Mouse (Mus musculus) spleen, postnatal 36 days (tissue): ENCODE results near the gene Mllt10.

ENCODE experiments used
- DNase-seq, 2 experiments: peaks; one replicate each; pipeline ENCODE4 v3.0.0; 2022; ENCODE audit warnings: low spot score in 2 of 2, mixed read lengths in 1 of 2

Gene Mllt10

DNA sequence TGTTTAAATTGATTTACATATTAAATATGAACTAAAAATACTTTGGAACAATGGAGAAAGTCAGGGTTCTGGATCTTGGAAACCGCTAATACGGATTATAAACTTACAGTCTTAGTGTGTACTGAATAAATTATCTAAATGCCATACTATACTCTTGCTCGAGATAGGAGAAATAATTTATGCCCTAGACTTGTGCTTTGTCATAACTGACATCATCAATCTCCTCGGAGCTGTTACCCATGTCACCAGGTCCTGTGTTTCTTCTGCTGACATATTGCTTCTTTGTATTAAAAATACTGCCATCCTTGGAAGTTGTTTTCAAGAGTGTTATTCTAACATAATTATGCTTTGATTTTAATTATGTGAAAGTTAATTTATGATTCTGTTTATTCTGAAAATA is 140.2 kb downstream of the Mllt10 start:
- DNase-seq: no peak

DNA sequence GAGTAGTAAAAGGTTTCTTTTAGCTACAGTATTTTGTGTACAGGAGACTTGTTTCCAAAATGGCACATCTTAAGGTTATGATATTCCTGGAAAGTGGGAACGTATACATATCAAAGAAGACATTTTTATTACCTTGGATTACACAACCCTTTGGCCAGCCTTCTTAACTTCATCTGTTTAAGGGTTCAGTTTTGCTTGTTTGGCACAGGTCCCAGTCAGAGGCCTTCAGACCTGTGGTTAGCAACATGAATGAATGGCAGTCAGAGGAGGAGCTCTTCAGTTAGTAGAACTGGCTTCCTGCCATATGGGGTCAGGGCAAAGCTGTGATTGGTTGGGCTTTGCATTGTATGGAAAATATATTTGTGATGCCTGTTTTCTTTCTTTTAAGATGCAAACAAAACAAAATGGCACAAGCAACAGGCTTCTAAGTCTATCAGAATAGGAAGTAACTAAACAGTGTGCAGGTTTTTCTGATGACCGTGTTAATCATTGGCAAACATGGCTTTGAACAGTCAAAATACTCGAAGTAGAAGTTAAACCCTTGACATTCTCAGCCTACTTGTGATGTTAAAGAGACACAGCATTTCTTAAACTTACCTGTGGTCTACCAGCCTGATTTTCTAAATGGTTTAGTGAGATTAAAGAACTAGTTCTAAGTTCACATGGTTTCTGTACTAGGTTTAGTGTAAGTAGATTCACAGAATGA is 140.8 kb downstream of the Mllt10 start:
- DNase-seq: no peak

GRCm38 (mm10) chr2:18201820-18202462 is 146.9 kb downstream of the Mllt10 start:
- no peak for DNase-seq

DNA sequence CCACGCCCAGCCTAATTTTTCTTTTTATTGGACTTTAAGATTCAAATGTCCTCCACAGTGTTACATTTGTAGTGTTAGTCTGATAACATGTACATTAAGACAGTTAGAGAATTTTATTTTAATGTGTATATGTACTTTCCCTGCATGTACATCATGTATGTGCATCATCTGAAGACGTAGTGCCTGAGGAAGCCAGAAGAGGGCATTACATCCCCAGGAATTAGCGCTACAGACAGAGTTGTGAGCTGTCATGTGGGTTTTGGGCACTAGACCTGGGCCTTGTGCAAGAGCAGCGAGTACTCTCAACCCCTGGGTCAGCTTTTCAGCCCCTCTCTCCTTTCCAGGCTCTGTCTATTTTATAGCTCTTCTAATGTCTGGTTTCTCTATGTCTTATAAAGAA is 147.9 kb downstream of the Mllt10 start:
- no peak for DNase-seq

- peak; percentile 58 to 59 for DNase-seq
Measured at GRCm38 (mm10) chr2:18205118-18205517, 150.1 kb downstream of the Mllt10 start.

DNA sequence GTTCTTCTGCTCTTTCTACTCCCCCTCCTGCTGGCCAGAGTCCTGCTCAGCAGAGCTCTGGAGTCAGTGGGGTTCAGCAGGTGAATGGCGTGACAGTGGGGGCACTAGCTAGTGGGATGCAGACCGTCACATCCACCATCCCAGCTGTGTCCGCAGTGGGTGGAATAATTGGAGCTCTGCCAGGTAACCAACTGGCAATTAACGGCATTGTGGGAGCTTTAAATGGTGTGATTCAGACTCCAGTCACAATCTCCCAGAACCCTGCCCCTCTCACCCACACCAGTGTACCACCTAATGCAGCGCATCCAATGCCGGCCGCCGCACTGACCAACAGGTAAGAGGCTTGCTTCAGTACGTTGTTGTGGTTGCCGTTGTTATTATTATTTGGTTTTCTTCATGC is 151.8 kb downstream of the Mllt10 start:
- no peak for DNase-seq

GRCm38 (mm10) chr2:18208578-18208977 is 153.5 kb downstream of the Mllt10 start:
- no peak for DNase-seq

- DNase-seq: no peak
Measured at GRCm38 (mm10) chr2:18209211-18209823, 154.3 kb downstream of the Mllt10 start.

GRCm38 (mm10) chr2:18209948-18210347 is 154.9 kb downstream of the Mllt10 start:
- DNase-seq: no peak

GRCm38 (mm10) chr2:18214031-18214430 is 159.0 kb downstream of the Mllt10 start:
- no peak for DNase-seq

GRCm38 (mm10) chr2:18217867-18218266 is 162.8 kb downstream of the Mllt10 start:
- no peak for DNase-seq

- no peak for DNase-seq
Measured at GRCm38 (mm10) chr2:18218500-18218899, 163.5 kb downstream of the Mllt10 start.

GRCm38 (mm10) chr2:18219136-18219535 is 164.1 kb downstream of the Mllt10 start:
- no peak for DNase-seq

DNA sequence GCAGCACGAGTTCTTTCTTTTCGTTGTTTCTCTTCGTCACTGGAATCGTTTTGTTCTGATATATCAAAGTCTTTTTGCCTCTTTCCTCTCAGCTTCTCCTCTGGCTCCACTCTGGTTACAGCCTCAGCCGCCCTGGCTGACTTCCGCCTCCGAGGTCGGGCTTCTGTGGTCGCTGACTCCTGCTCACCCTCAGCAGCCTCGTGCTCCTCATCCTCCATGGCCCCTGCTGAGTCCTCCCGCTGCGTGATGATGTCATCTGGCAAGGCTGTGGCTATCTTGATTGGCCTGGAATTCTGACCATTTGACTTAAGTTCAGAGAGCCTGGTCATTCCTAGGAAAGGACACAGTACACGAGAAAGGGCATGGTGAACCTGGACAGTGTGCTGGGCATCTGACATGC is 164.5 kb downstream of the Mllt10 start:
- DNase-seq: no peak

DNA sequence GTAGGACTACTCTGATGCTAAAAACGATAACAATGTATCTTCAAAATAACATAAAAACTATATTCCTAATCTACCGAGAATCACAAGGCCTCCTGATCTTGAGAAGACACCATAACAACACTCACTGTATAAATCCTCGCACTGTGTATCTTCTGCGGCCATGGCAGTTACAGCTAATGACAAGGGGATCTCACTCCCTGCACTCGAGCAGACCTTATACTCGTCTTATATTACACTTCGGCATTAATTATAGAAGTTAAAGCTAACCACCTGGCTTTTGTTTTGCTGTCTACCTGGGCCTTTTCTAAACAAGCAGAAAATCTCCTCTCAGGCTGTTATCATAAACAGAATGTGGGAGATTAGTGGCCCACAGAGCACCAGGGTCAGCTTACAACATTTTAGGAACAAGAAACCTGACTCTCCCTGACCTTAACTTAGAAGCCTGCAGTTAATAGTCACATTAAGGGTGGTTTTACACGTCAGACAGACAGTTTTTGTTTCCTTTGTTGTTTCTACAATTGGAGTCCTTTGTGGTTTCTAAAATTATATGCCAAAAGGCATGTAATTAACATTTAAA is 173.5 kb downstream of the Mllt10 start:
- DNase-seq: no peak

DNA sequence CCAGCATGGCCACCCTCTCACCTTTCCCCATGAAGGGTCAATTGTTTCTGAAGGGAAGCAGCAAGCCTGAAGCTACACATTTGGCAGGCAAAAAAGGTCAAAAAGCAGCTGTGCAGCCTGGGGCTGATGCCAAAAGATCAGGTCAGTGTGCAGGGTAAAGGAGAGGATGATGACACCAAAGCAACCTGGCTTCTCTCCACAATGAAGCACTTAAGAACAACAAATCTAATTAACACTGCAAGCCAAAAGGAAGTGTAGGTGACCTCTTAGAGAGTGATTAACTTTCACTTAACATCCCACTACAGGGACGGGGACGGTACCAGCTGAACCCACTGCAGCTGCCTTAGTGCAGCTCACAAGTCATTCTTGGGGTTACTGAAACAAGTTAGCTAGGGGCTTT is 174.2 kb downstream of the Mllt10 start:
- DNase-seq: no peak

DNA sequence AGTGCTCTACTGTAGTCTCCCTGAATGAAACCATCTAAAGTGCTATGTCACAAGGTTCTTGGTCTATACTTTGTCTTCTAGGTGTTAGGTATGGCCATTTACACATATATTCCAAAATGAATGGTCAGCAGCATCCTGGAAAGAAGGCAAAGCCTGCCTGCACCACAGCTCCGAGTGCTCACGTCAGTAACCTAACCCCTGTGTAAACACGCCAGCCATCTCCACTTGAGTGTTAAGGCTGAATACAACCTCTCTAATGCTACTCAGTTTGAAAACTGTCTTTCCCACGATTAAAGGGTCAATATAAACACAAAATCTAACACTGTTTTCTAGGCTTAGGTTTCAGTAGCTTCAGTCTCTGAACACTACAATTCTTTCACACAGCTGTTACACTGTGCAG is 176.1 kb downstream of the Mllt10 start:
- DNase-seq: no peak

DNA sequence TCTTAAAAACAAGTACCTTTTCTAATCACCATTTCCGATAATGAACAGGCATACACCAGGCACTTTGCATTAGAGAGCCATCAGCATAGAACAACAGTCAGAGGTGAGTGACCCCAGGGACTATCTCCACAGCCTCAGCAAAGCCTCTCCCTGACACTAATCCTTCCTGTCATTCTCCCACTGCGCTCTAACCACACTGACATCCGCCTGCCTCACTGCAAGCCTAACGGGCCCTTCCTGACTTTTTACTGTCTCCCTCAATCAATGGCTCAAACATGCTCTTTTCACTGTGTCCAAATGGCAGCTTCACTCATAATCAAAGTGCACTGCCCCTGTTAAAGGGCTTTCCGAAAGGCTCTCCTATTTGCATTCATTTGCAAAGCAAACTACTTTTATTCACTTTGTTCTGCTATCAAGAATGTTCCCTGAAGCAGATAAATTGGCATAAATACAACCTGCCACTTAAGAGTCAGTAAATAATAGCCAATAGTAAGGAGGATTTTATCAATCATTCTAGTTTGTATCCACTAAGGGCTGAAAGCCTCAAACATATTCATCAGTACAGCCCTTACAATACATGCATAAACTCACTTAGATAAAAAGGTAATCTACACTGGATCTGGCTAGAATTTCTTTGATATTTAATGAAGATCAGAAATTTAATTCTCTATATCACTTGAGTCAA is 178.0 kb downstream of the Mllt10 start:
- DNase-seq: no peak

DNA sequence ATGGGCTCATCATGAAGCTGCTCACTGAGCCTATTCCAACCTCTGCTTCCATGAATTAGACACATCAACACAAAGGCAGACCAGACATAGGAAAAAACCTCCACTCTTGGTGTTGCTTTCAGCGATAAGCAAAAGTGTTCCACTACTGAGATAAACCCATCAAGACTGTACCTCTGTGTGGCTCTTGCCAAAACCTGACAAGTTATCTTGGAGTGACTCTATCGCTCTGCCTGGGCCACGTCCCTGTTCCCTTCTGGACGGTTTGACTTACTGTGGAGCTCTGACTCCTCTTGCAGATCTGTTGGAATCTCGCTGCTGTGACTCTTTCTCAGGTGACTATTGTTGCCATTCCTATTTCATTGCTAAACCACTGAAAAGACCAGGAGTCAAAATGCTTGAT is 180.5 kb downstream of the Mllt10 start:
- no peak for DNase-seq

DNA sequence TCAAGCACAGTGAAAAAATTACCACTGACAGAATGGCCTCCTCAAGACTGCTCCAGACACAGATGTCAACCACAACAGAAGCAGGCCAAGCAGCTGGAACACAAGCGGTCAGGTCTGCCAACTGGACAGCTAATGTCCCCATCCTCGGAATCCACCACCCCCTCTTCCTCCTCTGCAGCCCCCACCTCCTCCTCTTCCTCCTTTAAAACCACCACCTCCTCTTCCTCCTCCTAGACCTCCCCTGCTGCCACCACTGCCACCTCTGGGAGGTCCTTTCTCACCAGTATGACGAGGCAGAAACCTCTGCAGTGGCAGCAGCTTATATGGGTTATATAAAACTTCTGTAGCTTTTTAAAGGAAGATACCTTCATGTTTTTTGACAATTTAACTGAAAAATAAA is 194.2 kb downstream of the Mllt10 start:
- DNase-seq: no peak
